ENCODE assay signal across 9 mouse cellular contexts in the genomic region with DNA sequence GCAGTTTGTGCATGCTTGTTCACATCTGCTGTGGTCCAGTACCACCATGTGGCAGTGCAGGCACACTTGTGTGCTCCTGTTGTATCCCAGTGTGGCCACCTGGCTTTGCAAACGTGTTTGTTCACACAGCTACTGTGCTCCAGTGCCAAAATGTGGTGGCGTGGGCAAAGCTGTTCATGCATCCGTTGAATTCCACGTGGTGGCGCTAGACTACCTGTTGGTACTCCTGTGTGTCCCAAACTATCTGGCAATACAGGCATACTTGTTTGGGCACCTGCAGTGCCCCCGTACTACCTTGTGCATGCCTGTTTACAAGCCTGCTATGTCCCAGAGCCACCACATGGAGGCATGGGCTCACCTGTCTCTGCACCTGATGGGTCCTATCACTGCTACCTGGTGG. TPM values are rescaled to one million over a fixed set of nuclear protein-coding genes. Genes with fewer than 3 reads are reported as not detected.
DNase-seq lines count a peak whose midpoint lies in the region; ATAC-seq and TF ChIP-seq lines count a peak whose summit lies in the region.
"Had no signal": no experiment of that assay in that cellular context is flagged by ENCODE, and none has a peak within 500 bp of the region (broad histone marks: within the 10 kb centered on the region; RNA-seq: fewer than 3 reads in every experiment).

No protein-coding gene starts in this region.

- no peak overlapping the region for H3K4me2 ChIP-seq in forebrain, embryonic 14.5 days (ENCODE audit: low read length)
- H3K4me2 ChIP-seq in forebrain, embryonic 15.5 days (replicated peaks): no peak overlapping the region
- H3K4me2 ChIP-seq: heart, embryonic 13.5 days had no signal

- no peaks in the 10 kb centered on the region for H3K36me3 ChIP-seq in forebrain, embryonic 14.5 days (ENCODE audit: control insufficient read depth, insufficient read depth, low read length)
- H3K36me3 ChIP-seq in forebrain, embryonic 15.5 days: no peaks in the 10 kb centered on the region
- no peaks in the 10 kb centered on the region for H3K36me3 ChIP-seq in megakaryocyte, embryonic 14.5 days (replicated peaks; ENCODE audit: low read length)
- H3K36me3 ChIP-seq: heart, embryonic 13.5 days had no signal

- H3K4me3 ChIP-seq in forebrain, embryonic 14.5 days (ENCODE audit: low read depth, low read length): no peak overlapping the region
- H3K4me3 ChIP-seq in forebrain, embryonic 15.5 days: no peak overlapping the region
- peak overlapping the region; percentile 12 for H3K4me3 ChIP-seq in megakaryocyte, embryonic 14.5 days (replicated peaks)
- H3K4me3 ChIP-seq in cortical plate, adult 2 months (ENCODE audit: insufficient read depth, low read length): no peak overlapping the region
- H3K4me3 ChIP-seq: heart, embryonic 13.5 days had no signal

- no peak for TF ChIP-seq POLR2A in cortical plate, adult 2 months (IDR thresholded peaks at IDR 0.05; ENCODE audit: extremely low read depth, insufficient read depth, low read length)

- peak; percentile 30 for DNase-seq in forebrain, embryonic 14.5 days (ENCODE audit: low spot score)
- peak; percentile 51 for DNase-seq in lung, postnatal 36 days
- DNase-seq in thymus, postnatal 36 days: no peak
- no peak for DNase-seq in layer of hippocampus, adult 9-10 months (ENCODE audit: low spot score)

- no peaks in the 10 kb centered on the region for H3K27me3 ChIP-seq in forebrain, embryonic 14.5 days (replicated peaks; ENCODE audit: control insufficient read depth, insufficient read depth, low read length)
- no peaks in the 10 kb centered on the region for H3K27me3 ChIP-seq in forebrain, embryonic 15.5 days
- peaks cover 26% of the 10 kb centered on the region for H3K27me3 ChIP-seq in megakaryocyte, embryonic 14.5 days (replicated peaks)

- no peak for ATAC-seq in forebrain, embryonic 14.5 days
- ATAC-seq in forebrain, embryonic 15.5 days (replicated peaks): no peak
- no peak for ATAC-seq in megakaryocyte, adult 5-6 weeks (ENCODE audit: poor library complexity, severe bottlenecking)

- WGBS in forebrain, embryonic 14.5 days: 29% methylated on average over 6 of the region's 6 CpGs
- 28% methylated on average over 6 of the region's 6 CpGs for WGBS in forebrain, embryonic 15.5 days

- H3K4me1 ChIP-seq in forebrain, embryonic 14.5 days (ENCODE audit: control insufficient read depth, insufficient read depth, low read length): peaks cover 3% of the 10 kb centered on the region; the same call in 1 of the 2 replicates
- H3K4me1 ChIP-seq in forebrain, embryonic 15.5 days: peaks cover 11% of the 10 kb centered on the region; the same call in 1 of the 2 replicates
- H3K4me1 ChIP-seq in megakaryocyte, embryonic 14.5 days: peaks cover 84% of the 10 kb centered on the region
- no peaks in the 10 kb centered on the region for H3K4me1 ChIP-seq in cortical plate, adult 2 months (ENCODE audit: control insufficient read depth, insufficient read depth, low read length)
- H3K4me1 ChIP-seq: heart, embryonic 13.5 days had no signal

- H3K9me3 ChIP-seq in forebrain, embryonic 14.5 days (replicated peaks; ENCODE audit: control insufficient read depth, low read length): no peaks in the 10 kb centered on the region
- no peaks in the 10 kb centered on the region for H3K9me3 ChIP-seq in forebrain, embryonic 15.5 days
- no peaks in the 10 kb centered on the region for H3K9me3 ChIP-seq in megakaryocyte, embryonic 14.5 days
- H3K9me3 ChIP-seq: heart, embryonic 13.5 days had no signal

- H3K9ac ChIP-seq in forebrain, embryonic 14.5 days (ENCODE audit: low read length): no peak overlapping the region
- H3K9ac ChIP-seq in forebrain, embryonic 15.5 days (replicated peaks): no peak overlapping the region
- H3K9ac ChIP-seq: heart, embryonic 13.5 days had no signal

- no peak overlapping the region for H3K27ac ChIP-seq in forebrain, embryonic 14.5 days (ENCODE audit: low read depth, low read length)
- H3K27ac ChIP-seq in forebrain, embryonic 15.5 days (replicated peaks): no peak overlapping the region
- H3K27ac ChIP-seq in cortical plate, adult 2 months (ENCODE audit: insufficient read depth, low read length): no peak overlapping the region
- H3K27ac ChIP-seq: heart, embryonic 13.5 days had no signal

- TF ChIP-seq CTCF in cortical plate, adult 2 months (IDR thresholded peaks at IDR 0.05; ENCODE audit: extremely low read depth, insufficient read depth, low read length): peak; percentile 55

RNA-seq across cellular contexts. Expression of a gene that starts 32.0 kb away (rescaled TPM):
- polyA plus RNA-seq in forebrain, embryonic 14.5 days (2014; fragmentation: Nextera tagmentation; extraction: Ambion mirVana): 23.7 and 32.9 TPM in 2 replicates
- 40.9 and 44.9 TPM in 2 replicates for polyA plus RNA-seq in forebrain, embryonic 15.5 days (2015; fragmentation: Nextera tagmentation; extraction: Ambion mirVana)
- 224 and 350 TPM in 2 replicates for polyA plus RNA-seq in megakaryocyte, embryonic 14.5 days (2012; ENCODE audit: insufficient read depth, low replicate concordance)
- total RNA-seq in megakaryocyte, adult 5-6 weeks (2015): 0.11 TPM in 1 of 2 replicates, not detected in the other
- 0.18 TPM in 1 of 2 replicates, not detected in the other for total RNA-seq in megakaryocyte, adult 5-6 weeks (2017)
- polyA plus RNA-seq in cortical plate, adult 2 months (2012; rRNA removed): 82.8 and 85.2 TPM in 2 replicates

Comparison
In these comparisons a context has a peak if more than half of its experiments do, and no peak if none do; other contexts are left out.
1. DNase-seq: peak in forebrain, embryonic 14.5 days (single experiment) and lung, postnatal 36 days (single experiment); none in thymus, postnatal 36 days (0 of 2) and layer of hippocampus, adult 9-10 months (single experiment).